Mouse (Mus musculus): Measurements from ENCODE around the gene LTO1.

Gene LTO1

GRCm38 (mm10) chr7:144908705-144909104 lies 6.2 kb upstream of the LTO1 start:
- no peak for DNase-seq (ENCODE audit: low read depth)

GRCm38 (mm10) chr7:144911121-144911520 lies 3.8 kb upstream of the LTO1 start:
- no peak for DNase-seq (ENCODE audit: low read depth)

DNA sequence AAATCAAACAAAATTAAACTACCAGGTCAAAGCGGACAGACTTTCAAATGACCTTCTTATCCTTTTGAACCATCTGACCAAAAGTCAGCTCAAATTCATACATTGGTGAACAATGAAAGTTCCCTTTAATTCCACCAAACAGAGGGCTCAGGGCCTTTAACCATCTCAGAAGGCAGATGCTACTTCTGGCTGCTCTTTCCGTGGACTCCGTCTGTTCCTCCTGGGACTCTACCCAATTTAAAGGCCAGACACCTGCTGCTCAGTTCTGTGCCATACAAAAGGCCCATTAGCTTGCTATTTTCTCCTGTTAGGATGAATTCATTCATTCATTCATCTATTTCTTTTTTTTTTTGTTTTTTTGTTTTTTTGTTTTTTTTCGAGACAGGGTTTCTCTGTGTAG lies 2.0 kb upstream of the LTO1 start:
- no peak for DNase-seq (ENCODE audit: low read depth)

- no peak for DNase-seq (ENCODE audit: low read depth)
Observed at GRCm38 (mm10) chr7:144914296-144914947, 478 bp upstream of the LTO1 start.

DNA sequence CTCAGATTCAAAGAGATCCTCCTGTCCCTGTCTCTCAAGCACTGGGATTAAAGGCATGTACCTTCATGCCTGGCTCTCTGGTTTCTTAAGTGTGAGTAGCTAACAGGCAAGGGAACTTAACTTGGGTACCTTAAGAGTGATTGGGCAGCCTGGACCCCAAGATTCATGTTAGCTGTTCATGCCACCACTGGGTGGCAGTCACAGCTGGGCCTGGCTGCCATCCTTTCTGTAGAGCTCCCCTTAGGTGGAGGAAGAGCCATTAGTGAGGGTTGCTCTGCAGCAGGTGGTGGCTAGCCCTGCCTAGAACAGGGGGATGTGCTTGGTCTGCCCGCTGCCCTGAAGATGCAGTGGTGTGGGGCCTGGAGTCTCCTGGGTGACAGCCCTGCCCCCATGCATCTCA lies 3.9 kb downstream of the LTO1 start:
- DNase-seq (ENCODE audit: low read depth) = peak; percentile 59

GRCm38 (mm10) chr7:144927591-144927990 lies 12.7 kb downstream of the LTO1 start:
- DNase-seq (ENCODE audit: low read depth) = no peak

DNA sequence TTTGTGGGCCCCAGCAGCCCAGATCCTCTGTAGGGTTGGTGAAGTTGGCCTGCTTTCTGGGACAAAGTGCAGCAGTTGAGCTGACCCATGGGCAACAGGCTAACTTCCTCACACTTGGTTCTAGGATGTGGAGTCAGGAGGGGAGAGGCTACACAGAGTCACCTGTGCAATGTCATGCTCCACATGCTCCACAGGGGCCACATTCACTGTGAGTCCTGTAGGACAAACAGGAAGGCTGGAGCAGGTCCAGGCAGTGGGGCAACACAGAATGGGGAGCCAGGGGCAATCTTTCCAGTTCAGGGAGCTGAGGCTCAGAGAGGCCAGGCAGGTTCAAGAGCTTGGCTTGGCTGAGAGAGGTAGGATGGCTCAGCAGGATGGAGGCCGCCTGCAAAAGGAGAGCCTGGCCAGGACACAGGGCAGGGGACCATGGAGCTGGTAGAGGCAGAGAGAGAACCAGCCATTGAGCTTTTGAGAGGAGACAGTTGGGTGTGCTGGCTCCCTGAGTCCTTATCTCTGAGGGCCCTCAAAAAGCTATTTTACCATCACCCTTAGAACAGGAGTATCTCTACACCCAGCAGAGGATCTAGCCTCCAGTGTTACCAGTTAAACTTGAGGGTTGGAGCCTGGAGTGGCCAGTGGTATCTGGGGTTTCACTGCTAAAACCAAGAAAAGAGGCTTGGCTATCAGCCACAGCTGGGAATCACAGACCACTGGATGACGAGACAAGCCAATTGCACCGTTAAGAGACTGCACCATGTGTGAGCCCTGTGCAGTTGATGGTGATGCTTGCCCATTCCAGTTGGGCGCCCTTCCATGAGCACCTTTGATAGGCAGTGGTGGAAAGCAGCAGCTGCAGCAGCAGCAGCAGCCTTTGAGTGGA lies 13.3 kb downstream of the LTO1 start:
- no peak for DNase-seq (ENCODE audit: low read depth)

- no peak for DNase-seq (ENCODE audit: low read depth)
Observed at GRCm38 (mm10) chr7:144928889-144929210, 13.9 kb downstream of the LTO1 start.

DNA sequence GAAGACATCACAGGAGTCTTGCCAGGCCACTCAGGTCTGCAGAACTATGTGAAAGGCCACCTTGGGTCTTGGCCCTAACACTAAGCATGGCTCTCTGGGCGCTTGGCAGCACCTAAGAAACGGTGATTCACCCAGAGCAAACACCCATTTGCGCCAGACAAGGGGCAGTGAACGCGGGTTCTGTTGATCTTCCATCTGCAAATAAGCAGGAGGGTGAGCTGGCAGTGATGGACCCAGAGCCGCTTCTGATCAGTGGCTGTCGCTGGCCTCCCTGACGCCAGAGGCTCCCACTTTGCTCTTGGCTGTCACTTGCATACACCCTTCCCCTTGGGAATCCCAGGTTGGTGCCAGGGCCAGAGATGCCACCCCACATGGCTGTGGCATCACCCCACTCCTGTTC lies 14.6 kb downstream of the LTO1 start:
- DNase-seq (ENCODE audit: low read depth) = peak; percentile 33

GRCm38 (mm10) chr7:144929931-144930330 lies 15.0 kb downstream of the LTO1 start:
- DNase-seq (ENCODE audit: low read depth) = no peak

- DNase-seq (ENCODE audit: low read depth) = peak; percentile 48
Observed at GRCm38 (mm10) chr7:144931778-144932177, 16.9 kb downstream of the LTO1 start.

DNA sequence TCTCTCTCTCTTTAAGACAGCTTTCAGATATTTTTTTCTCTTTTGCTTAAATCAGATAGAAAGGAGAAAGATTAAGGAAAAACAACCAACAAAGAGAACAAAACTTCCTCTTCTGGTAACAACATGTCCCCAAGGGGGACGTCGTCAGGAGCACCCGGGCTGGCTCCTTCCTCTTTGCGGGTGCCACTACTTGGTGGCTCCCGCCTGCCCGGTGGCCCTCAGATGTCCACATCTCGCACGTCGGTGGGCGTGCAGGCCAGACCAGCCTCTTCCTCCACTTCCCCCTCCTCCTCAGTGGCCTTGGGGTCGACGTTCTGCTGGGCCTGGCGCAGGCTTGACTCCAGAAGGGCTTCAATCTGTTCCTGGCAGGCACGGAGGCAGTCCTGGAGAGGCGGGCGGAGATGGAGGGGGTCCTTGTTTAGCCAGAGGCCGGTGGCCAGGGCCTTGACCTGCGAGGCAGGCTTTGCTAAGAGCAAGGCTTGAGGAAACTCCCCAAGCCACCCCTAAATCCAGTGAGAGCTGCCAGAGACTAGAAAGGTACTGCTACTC lies 17.6 kb downstream of the LTO1 start:
- no peak for DNase-seq (ENCODE audit: low read depth)

DNA sequence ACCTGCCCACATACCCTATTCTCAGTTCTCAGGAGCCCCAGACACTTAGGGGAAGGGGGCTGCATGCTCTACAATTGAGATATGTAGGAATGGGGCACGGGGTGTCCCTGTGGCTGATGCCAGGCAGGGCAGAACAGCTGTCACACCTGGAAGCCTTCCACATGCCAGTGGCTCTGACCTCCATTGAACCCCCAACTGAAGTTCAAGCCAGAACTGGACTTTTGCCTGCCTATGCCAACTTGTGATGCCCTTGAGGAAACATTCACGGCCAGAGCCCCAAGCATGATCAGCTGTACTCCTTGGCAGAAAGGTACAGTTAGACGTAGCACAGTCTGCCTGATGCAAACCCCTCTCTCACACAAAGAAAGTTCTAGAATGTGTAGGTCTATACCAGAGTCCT lies 18.4 kb downstream of the LTO1 start:
- DNase-seq (ENCODE audit: low read depth) = no peak

GRCm38 (mm10) chr7:144933796-144934195 lies 18.9 kb downstream of the LTO1 start:
- DNase-seq (ENCODE audit: low read depth) = no peak

GRCm38 (mm10) chr7:144934901-144935300 lies 20.0 kb downstream of the LTO1 start:
- no peak for DNase-seq (ENCODE audit: low read depth)

- DNase-seq (ENCODE audit: low read depth) = peak; percentile 55
Observed at GRCm38 (mm10) chr7:144935563-144935962, 20.7 kb downstream of the LTO1 start.

DNA sequence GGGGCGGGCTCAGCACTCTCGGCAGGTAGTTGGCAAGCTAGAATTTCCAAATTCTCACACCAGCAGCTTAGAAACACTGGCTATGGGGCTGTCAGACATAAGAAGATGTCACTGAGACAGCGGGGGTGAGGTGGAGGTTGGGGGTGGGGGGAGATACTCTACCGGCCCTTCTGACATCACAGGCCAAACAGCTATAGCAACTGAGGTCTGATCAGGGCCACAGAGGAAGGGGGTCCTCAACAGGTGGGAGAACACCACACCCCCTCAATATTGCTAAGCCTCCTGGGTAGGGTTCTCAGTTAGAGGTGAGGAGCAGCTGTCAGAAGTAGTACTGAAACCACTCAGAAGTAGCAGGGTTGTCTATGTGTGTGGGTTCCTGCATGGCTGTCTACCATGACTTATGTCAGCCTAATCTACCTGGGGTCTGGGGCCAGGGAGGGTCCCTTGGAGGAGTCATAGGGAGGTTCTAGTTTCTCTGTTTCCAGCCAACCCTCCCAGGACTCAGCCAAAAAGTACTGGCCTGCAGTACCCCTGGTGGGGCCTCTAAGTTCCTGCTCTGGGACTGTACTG lies 21.5 kb downstream of the LTO1 start:
- DNase-seq (ENCODE audit: low read depth) = no peak

DNA sequence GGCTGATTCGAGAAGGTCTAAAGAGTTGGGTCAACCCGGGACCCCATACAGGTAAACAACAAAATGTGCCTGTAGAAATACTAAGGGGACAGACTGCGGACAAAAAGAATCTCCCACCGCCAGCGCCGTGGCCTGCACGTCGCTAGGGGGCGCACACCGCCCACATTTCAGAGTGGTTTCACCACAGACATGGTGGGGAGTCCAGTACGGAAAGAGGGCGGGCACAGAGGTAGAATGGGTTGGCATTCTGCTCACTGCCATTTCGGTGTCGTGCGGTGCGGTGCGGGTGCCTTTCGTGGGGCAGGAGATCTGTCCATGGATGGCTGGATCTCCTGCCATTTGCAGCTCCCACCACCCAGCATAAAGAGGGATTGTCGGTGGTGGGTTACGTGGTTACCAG lies 22.6 kb downstream of the LTO1 start:
- DNase-seq (ENCODE audit: low read depth) = peak; percentile 91

DNA sequence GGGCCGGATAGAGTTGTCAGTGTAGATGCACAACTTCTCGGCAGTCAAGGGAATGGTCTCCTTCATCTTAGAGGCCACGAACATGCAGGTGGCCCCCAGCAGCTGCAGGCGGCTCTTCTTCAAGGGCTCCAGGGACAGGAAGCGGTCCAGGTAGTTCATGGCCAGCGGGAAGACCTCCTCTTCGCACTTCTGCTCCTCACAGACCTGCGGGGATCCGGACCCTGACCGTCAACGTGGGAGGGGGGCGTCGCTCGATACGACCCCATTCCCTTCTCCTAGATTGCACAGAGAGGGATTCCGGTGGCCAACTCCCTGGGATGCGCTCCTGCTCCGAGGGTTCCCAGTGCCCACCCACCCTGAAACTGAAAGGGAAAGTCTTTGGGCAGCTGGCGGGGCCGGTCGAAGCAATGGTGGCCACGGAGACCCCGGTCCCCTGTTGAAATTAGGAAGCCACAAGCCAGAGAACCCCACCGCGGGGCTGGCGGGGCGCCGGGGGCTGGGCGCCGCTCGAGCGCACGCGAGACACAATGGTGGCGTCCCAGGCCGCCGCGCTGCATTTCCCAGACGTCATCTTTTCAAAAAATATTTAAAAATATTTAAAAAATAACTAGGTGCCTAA lies 23.1 kb downstream of the LTO1 start:
- DNase-seq (ENCODE audit: low read depth) = no peak

DNA sequence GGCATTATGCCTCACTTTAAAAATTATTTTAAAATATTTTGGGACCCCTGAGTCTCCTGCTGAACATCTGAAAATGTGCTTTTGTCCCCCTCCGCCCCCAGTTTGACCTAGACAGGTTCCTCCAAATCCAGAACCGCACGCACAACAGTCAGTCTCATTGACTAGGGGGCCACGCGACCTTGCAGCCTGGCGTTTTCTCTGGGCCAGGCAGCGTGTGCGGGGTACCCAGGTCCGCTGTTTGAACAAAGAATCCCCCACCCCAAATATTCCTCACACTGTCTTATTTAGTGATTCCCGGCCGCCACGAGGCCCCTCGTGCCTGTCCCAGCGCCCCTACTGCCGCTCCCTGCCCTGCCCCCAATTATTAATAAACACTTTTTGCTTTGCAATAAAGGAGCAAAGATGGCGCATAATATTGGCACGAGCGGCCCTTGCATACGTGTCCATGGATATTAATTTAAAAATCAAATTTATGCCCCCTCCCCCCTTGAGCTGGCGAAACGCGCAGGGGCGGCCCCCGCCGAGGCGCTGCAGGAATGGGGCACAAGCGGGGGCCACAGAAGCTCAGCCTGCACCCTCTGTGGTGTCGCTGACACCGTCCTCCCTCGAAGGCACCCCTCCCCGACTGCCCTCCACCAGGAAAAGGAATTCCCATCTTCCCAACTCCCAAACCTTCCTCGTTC lies 23.9 kb downstream of the LTO1 start:
- peak; percentile 41 for DNase-seq (ENCODE audit: low read depth)

GRCm38 (mm10) chr7:144939344-144940002 lies 24.6 kb downstream of the LTO1 start, which contains the start of gene Ccnd1:
Gene Ccnd1, minus strand, starts transcription at chr7:144939925.
- DNase-seq (ENCODE audit: low read depth) = peak; percentile 95
